Mouse (Mus musculus): Measurements from ENCODE around the gene Plekhj1.
"Not testable (repeated sequence)": the region's sequence is repeated elsewhere in the genome, so short reads cannot be mapped to it uniquely, and the experiment has no call there.

Plekhj1 gene

GRCm38 (mm10) chr10:80798150-80799006 is at the start of gene Plekhj1, which contains the start of gene Sf3a2:
Gene Plekhj1 (minus strand): TSS chr10:80798626.
Gene Sf3a2 (plus strand): TSS chr10:80798198.
- in situ Hi-C loops (cut with MboI, MseI), result loop anchor here (5.0 kb wide), 1 partner anchor 51 kb away; no protein-coding TSS in a partner anchor

- in situ Hi-C loops (cut with MboI, MseI), result no loop called here
Measured at GRCm38 (mm10) chr10:80845732-80846131, 47.3 kb upstream of the Plekhj1 start.

GRCm38 (mm10) chr10:80845055-80845693 is 46.7 kb upstream of the Plekhj1 start:
- in situ Hi-C loops (cut with MboI, MseI), result no loop called here

- in situ Hi-C loops (cut with MboI, MseI), result no loop called here
Measured at GRCm38 (mm10) chr10:80843931-80844547, 45.6 kb upstream of the Plekhj1 start, which contains the start of gene Lingo3. Gene Lingo3 (minus strand): TSS chr10:80844039.

GRCm38 (mm10) chr10:80843087-80843930 is 44.9 kb upstream of the Plekhj1 start:
- in situ Hi-C loops (cut with MboI, MseI), result no loop called here

GRCm38 (mm10) chr10:80842334-80842733 is 43.9 kb upstream of the Plekhj1 start:
- in situ Hi-C loops (cut with MboI, MseI), result no loop called here

- in situ Hi-C loops (cut with MboI, MseI), result no loop called here
Measured at GRCm38 (mm10) chr10:80841685-80842084, 43.3 kb upstream of the Plekhj1 start.

GRCm38 (mm10) chr10:80839848-80840247 is 41.4 kb upstream of the Plekhj1 start:
- in situ Hi-C loops (cut with MboI, MseI), result no loop called here

- in situ Hi-C loops (cut with MboI, MseI), result no loop called here
Measured at GRCm38 (mm10) chr10:80838346-80838912, 40.0 kb upstream of the Plekhj1 start.

- in situ Hi-C loops (cut with MboI, MseI), result no loop called here
Measured at GRCm38 (mm10) chr10:80837827-80838226, 39.4 kb upstream of the Plekhj1 start.

GRCm38 (mm10) chr10:80836949-80837379 is 38.5 kb upstream of the Plekhj1 start:
- in situ Hi-C loops (cut with MboI, MseI), result no loop called here

- in situ Hi-C loops (cut with MboI, MseI), result no loop called here
Measured at GRCm38 (mm10) chr10:80835617-80836016, 37.2 kb upstream of the Plekhj1 start.

GRCm38 (mm10) chr10:80832818-80833217 is 34.4 kb upstream of the Plekhj1 start:
- in situ Hi-C loops (cut with MboI, MseI), result no loop called here

GRCm38 (mm10) chr10:80831136-80831535 is 32.7 kb upstream of the Plekhj1 start:
- in situ Hi-C loops (cut with MboI, MseI), result no loop called here

GRCm38 (mm10) chr10:80829359-80830278 is 31.2 kb upstream of the Plekhj1 start:
- in situ Hi-C loops (cut with MboI, MseI), result no loop called here

GRCm38 (mm10) chr10:80828587-80828986 is 30.2 kb upstream of the Plekhj1 start:
- in situ Hi-C loops (cut with MboI, MseI), result not testable (repeated sequence)

- in situ Hi-C loops (cut with MboI, MseI), result no loop called here
Measured at GRCm38 (mm10) chr10:80827870-80828420, 29.5 kb upstream of the Plekhj1 start.

GRCm38 (mm10) chr10:80827063-80827869 is 28.8 kb upstream of the Plekhj1 start:
- in situ Hi-C loops (cut with MboI, MseI), result no loop called here

Data from T-helper 2 cell (primary cell).